Mouse (Mus musculus): ENCODE data around the gene Znrd1as.

The Znrd1as gene

GRCm38 (mm10) chr17:36997033-36997735 lies 38.8 kb downstream of the Znrd1as start:
- DNase-seq (ENCODE audit: low spot score in 2 of 2) = peak; percentile 74 to 78

GRCm38 (mm10) chr17:36998477-36998876 lies 40.1 kb downstream of the Znrd1as start:
- no peak for DNase-seq (ENCODE audit: low spot score in 2 of 2)

GRCm38 (mm10) chr17:37000863-37001262 lies 42.5 kb downstream of the Znrd1as start, which contains the start of gene Zfp57:
Zfp57 (plus strand) TSS chr17:37001163.
- no peak for DNase-seq (ENCODE audit: low spot score in 2 of 2)

GRCm38 (mm10) chr17:37002364-37003330 lies 44.3 kb downstream of the Znrd1as start:
- DNase-seq (ENCODE audit: low spot score in 2 of 2) = peak in 1 of 2 experiments; percentile 17

- no peak for DNase-seq (ENCODE audit: low spot score in 2 of 2)
Observed at GRCm38 (mm10) chr17:37003366-37003765, 45.0 kb downstream of the Znrd1as start.

- DNase-seq (ENCODE audit: low spot score in 2 of 2) = no peak
Observed at GRCm38 (mm10) chr17:37008161-37008560, 49.8 kb downstream of the Znrd1as start.

- DNase-seq (ENCODE audit: low spot score in 2 of 2) = no peak
Observed at GRCm38 (mm10) chr17:37009460-37010042, 51.2 kb downstream of the Znrd1as start.

GRCm38 (mm10) chr17:37011719-37012118 lies 53.3 kb downstream of the Znrd1as start:
- DNase-seq (ENCODE audit: low spot score in 2 of 2) = no peak

- DNase-seq (ENCODE audit: low spot score in 2 of 2) = no peak
Observed at GRCm38 (mm10) chr17:37012141-37012540, 53.7 kb downstream of the Znrd1as start.

Measured in frontal cortex, postnatal 25 days (tissue).